Mouse (Mus musculus): ENCODE measurements at regions not wholly inside any gene's neighbourhood (a gene's known extent, or its start where the extent isn't known, plus 50 kb on each side); places are given as distances from the start of the nearest gene placed in this dataset.

DNA sequence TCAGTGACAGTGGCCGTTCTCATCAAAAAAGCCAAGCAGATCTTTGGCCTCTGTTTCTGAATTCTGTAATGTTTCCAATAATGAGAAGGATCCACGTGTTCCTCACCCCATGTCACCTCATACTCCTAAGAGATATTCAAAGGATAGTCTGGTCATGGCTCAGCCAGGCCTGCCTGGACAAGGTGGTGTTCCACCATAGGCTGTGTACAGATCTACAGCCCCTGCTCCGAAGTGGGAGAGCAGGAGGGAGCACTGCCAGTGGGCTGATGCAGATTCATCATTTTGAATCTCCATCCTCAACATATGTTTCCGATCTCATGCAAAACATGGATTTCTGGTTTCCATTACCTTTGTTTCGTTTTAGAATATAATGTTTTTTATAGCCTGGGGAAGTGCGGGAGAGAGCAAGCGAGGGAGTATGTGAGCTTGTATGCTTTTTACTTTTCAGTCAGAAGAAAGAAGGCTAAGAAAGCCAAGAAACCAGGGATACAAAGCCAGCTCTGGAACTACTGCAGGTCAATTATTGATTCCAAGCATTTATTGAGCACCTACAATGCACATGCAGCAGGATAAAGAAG lies 166.5 kb upstream of the Usp24 start:
- no peak for TF ChIP-seq CTCF (IDR thresholded peaks at IDR 0.05; ENCODE audit: low read depth)
- TF ChIP-seq EP300 (IDR thresholded peaks at IDR 0.05; ENCODE audit: low read depth): no peak

All from liver, embryonic 14.5 days (tissue).